Mouse (Mus musculus) hematopoietic stem cell, adult 5-6 weeks (primary cell): ENCODE measurements around the gene Palm3. TPM values are rescaled to one million over a fixed set of nuclear protein-coding genes. Genes with fewer than 3 reads are reported as not detected.
"Not testable (repeated sequence)": the region's sequence is repeated elsewhere in the genome, so short reads cannot be mapped to it uniquely, and the experiment has no call there.

Experiments used
- ATAC-seq, 2 experiments: fragments of 125-278 bp in 1 of 2; replicated peaks in 1 of 2; 2 replicates each; pipeline ENCODE4 v1.8.0; 2016 to 2017; ENCODE audit warnings: inconsistent platforms in 2 of 2, mild to moderate bottlenecking in 2 of 2, moderate number of reproducible peaks in 2 of 2, low read depth in 1 of 2, moderate TSS enrichment in 1 of 2; ENCODE audit not compliant: low FRiP score in 2 of 2, poor library complexity in 2 of 2, severe bottlenecking in 2 of 2, insufficient read depth in 1 of 2, low TSS enrichment in 1 of 2
- total RNA-seq: library from RNA; stranded (forward); fragments of 172-1452, 232-1000 nt; gene quantifications from 2 replicates; pipeline ENCODE4 v1.2.3, GENCODE M21; 2017

Gene Palm3
- total RNA-seq, 1 experiment from 2014 or later: not detected

DNA sequence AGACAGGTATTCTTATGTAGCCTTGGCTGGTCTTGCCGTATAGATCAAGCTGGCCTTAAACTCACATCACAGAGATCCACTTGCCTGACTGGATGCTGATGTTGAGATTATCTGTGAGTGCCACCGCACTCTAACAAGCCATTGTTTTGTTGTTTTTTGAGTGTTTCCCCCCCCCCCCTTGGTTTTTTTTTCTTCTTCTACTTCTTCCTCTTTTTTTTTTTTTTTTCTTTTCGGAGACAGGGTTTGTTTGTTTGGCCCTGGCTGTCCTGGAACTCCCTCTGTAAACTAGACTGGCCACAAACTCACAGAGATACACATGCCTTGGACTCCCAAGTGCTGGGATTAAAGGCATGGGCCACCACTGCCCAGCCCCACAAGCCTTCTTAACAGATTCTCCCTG, 27.2 kb upstream of the Palm3 start:
- no peak for ATAC-seq

DNA sequence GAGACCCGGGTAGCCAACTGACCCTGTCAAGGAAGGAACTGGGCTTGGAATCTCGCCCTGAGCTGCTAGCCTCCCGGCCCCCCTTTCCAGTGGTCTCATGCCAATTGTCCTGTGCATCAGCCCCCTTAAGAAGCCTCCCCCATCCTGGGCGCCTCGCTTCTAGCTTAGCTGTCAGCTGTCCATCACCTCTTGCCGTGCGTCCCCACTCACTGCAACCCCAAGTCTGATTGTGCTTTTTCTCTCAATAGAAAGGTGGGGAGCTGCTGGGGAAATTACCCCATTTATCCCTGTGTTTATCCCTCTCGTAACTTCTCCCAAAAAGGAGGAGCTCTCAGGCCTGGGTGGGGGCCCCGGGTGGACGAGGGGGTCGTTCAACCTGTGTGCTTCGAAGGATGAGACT, 25.3 kb upstream of the Palm3 start:
- no peak for ATAC-seq

DNA sequence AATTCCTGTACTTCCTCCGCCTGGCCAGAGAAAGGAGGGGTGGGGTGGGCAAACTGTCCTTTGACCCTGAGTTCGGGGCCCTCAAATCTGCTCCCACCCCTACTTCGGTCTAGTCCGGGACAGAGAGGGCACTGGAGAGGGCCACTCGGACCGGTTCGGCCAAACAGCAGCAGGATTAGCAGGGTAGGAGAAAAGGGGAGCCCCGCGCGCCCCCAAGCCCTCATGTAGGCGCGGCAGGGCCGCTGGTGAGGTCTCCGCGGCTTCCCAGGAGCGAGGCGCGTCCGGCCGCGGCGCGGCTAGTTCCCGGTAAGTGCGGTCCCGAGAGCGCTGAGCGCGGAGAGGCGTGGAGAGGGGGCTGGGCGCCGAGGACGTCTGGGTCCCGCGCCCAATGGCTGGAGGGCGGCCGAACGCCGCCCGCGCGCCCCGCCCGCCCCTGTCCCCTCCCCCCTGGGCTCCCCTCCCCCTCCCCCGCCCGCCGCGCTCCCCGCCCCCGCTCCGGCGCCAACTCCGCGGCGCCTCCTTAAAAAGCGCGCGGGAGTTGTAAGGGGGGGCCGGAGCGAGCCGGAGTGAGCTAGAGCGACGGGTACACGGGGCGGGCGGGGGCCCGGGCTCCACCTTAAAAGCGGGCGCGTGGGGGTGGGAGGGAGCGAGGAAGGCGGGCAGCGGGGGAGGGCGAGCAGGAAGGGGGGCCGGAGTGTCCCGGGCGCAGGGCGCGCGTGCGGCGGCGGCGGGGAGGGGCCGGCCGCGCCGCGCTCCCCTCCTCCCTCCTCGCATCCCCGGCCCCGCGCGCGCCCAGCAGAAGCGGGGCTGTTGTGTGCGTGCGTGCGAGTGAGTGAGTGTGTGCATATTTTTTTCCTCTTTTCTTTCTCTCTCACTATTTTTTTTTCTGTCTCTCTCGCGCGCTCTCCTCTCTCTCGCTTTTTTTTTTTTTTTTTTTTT, 24.4 kb upstream of the Palm3 start:
- ATAC-seq: peak; percentile 40 to 48

DNA sequence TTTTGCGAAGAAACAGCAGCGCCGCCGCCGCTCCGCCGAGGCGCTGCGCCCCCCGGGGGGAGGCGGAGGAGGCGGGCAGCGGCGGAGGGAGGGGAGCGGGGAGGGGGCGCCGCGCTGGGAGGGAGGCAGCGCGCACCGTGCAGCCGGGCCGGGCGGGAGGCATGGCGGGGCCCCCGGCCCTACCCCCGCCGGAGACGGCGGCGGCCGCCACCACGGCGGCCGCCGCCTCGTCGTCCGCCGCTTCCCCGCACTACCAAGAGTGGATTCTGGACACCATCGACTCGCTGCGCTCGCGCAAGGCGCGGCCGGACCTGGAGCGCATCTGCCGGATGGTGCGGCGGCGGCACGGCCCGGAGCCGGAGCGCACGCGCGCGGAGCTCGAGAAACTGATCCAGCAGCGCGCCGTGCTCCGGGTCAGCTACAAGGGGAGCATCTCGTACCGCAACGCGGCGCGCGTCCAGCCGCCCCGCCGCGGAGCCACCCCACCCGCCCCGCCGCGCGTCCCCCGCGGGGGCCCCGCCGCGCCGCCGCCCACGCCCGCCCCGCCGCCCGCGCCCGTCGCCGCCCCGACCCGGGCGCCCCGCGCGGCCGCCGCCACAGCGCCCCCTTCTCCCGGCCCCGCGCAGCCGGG, 23.6 kb upstream of the Palm3 start, which contains the start of gene Samd1:
TSS of gene Samd1 (plus strand) at position 162 of the 631 bp plus-strand sequence.
- no peak for ATAC-seq

DNA sequence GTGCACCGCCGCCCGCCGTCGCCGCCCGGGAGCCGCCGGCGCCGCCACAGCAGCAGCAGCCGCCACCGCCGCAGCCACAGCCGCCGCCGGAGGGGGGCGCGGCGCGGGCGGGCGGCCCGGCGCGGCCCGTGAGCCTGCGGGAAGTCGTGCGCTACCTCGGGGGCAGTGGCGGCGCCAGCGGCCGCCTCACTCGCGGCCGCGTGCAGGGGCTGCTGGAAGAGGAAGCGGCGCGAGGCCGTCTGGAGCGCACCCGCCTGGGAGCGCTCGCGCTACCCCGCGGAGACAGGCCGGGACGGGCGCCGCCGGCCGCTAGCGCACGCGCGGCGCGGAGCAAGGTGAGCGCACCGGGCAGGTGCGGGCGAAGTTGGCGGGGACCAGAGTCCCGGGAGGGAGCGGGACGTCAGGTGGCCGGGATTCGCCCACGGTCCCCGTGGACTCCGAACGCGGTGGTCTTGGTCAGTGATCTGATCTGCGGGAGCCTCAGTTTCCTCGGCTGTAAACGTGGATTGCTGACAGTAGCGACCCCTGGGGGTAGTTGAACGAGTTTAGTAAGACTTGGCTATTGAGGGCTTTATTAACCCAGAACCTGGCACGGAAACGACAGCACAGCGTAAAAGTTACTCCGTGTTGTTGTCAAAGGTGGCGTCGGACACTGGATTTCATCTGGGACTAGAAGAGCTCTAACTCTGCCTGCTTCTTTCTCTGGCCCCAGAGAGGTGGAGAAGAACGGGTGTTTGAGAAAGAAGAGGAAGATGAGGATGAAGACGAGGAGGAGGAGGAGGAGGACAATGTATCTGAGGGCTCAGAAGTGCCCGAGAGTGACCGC, 22.8 kb upstream of the Palm3 start:
- peak; percentile 24 to 30; a peak in 1 of 4 replicates for ATAC-seq

DNA sequence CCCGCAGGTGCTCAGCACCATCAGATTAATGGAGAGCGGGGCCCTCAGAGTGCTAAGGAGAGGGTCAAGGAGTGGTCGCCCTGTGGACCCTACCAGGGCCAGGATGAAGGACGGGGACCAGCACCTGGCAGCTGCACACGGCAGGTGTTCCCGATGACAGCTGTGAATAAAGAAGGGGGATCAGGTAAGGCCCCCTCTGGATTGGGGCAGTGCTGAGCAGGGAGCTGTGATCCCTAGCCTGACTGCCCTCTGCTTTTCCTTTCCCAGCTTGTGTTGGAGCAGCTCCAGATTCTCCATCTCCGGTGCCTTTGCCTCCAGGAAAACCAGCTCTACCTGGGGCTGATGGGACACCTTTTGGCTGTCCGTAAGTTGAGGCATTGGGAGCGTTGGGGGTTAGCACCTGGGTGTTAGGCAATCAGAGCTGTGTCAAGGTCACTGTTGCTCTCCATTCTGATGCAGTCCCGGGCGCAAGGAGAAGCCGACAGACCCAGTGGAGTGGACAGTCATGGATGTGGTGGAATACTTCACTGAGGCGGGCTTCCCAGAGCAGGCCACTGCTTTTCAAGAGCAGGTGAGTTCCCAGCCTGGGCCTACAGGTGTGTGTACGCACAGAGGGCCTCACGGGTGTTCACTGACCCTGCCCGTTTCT, 22.1 kb upstream of the Palm3 start:
- no peak for ATAC-seq

DNA sequence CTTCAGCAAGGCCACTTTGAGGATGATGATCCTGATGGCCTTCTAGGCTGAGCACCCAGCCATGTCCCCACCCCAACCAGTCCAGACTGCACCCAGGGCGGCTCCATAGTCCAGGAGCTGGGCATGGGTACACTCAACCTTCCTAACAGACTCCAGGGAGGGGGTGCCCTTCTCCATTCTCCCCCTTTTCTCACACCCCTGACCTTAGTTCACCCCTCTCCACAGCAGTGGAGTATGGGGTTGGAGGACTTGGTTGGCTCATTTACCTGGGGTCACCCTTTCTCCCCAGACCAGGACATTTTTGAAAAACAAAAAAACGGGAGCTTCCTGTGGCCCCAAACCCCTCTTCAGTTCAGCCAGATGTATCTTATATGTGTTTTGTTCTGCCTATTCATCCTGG, 21.4 kb upstream of the Palm3 start:
- ATAC-seq: no peak

DNA sequence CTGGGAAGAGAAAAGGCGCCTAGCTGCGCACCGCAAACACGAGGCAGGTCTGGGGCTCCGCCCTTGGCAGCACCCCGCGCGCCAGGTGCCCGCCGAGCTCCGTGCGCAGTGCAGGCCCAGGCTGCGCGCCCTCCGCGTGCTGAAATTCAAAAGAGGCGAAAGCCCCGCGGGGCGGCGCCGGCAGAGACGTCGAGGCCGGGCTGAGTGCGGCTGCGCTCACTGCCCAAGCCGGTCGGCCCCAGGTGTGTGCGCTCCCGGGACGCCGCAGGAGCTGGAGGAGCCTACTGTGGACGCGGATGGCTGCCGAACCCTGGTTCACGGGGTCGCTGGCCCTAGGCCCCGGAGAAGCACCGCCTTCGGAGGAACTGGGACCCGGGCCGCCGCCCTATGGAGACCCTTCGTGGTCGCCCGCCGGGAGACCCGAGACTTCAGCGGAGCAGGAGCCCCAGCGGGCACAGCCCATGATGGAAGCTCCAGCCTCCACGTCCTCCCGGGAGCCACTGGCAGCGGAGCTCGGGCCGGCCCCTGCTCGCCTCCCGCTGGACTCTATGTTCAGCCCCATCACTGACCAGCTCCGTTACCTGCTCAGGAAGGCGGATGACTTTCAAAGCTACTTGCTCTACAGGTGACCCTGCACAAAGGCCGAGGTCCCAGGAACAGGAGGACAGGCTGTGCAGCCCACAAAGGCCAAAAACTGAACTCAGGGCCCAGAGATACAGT, 19.8 kb upstream of the Palm3 start, which contains the start of gene 1700067K01Rik:
TSS of gene 1700067K01Rik (plus strand) at position 222 of the 720 bp plus-strand sequence.
- no peak for ATAC-seq

DNA sequence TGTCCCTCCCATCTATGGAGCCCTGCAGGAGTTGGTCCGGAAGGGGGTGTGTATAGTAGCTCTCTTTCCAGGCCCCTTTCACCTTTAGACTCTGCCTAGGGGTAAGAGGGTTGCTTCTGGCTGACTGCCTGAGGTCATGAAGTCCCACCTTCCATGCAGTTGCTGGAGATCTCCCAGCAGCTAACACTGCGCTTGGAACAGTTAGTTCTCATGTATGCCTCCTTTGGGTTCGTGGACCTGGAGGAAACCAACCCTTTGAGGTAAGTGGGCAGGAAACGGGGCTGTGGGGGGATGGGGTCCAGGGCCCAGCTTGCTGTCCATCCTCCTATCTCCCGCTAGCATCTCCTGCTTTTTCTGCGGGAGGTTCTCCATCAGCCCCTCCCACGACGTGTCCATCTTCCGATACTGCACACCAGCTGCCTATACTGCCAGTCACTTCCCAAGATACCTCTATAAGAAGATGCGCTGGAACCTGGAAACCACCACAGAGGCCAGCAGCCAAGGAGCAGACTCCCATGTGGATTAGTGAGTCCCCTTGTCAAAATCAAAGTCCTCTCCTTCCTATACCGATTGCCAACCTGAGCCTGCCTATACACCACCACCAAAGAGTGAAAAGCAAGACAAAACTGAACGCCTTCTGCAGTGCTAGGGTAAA, 18.2 kb upstream of the Palm3 start:
- ATAC-seq: no peak

DNA sequence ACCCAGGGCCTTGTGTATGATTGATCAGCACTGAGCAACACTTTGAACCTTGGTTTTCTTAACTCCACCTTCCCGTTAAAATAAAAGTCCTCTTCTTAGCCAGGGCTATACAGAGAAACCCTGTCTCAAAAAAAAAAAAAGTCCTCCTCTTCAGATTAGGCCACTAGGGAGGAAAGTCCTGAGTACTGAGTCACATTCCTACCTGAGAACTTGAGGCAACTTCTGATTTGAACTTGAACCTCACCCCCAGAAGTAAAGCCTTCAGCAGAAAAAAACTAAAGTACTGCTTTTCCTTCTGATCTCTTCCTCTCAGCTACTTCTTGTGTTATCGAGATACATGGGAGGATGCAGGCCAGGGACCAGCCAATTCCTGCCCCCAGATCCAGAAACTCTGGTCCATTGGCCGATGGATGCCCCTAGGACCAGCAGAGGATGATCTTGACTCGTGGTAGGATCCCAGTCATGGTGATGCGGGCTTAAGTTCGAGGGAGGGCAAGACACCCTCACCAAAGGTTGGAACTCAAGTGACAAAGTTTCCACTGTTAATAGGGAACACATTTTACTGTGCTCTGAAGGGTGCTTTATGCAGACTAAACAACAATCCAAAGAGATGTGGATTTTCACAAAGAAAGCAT, 17.5 kb upstream of the Palm3 start:
- ATAC-seq: no peak

DNA sequence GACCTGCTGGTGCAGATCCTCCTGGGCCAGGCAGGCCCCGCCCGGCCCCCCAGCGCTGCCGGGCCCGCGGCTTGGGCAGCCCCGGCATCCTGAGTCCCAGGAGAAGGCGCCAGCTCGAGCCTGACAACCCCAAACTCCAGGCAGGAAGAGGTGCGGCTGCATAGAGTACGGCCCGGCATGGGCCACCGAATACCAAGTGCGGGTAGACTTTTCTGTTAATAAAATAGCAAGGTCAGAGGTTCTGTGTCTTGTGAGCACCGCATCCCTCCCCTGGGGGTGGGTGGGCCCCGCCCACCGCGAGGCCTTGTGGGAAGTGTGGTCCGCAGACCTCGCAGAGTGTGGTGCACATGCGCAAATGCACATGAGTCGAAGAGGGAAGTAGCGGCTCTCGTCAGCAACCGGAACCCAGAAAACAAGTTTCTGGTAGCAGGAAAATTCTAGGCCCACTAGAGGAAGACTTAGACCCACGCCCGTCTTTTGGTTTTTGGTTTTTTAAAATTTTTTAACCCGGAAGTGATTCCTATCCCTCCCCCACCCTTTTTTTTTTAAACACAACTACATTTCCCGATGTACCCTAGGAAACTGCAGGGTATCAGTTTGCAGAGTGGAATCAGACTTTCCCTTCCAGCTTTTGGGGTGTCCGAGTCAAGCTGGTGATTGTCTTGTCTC, 16.6 kb upstream of the Palm3 start:
- peak; percentile 98 to 99 for ATAC-seq

DNA sequence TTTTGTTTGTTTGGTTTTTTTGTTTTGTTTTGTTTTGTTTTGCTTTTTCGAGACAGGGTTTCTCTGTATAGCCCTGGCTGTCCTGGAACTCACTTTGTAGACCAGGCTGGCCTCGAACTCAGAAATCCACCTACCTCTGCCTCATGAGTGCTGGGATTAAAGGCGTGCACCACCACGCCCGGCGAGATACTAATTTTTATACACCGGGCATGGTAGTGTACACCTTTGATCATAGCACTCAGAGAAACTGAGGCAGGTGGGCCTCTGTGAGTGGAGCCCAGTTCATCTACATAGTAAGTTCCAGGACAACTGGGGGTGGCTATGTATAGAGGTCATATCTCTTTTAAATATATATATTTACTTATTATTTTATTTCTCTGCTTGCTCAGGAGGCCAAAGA, 15.8 kb upstream of the Palm3 start:
- not testable (repeated sequence) for ATAC-seq

DNA sequence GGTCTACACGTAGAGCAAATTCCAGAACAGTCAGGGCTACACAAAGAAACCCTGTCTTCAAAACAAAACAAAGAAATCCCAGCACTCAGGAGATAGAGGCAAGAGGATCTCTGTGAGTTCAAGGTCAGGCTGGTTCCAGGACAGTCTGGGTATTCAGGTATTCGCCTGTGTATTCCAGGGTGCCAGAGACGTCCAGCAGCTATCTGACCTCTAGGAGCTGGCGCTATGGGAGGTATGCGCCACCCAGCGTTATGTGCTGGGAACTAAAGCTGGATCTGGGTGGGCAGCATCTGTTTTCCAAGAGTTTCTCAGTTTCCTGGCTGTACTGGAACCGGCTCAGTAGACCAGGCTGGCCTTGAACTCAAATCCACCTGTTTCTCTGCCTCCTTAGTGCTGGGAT, 12.9 kb upstream of the Palm3 start:
- no peak for ATAC-seq

DNA sequence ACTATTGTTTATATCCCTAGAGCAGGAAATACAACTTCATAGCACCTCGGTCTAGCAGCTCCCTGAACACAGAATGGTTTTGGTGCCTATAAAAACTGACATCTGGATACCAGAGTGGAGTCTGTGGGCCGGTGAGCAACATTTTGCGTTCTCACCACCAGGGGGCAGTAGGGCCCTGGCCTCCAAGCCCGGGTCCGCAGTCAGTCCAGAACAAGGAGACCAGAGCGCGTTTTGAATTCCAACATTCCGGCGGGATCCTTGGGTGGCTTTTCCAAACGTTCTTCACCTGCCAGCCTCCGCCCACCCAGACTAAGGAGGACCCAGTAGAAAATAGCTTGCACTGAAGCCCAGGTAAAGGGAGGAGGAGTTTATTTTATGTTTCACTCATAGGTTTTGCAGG, 11.4 kb upstream of the Palm3 start:
- peak; percentile 65 to 70 for ATAC-seq
